Mouse (Mus musculus): Measurements from ENCODE around the gene Col1a1.

- TF ChIP-seq CTCF (IDR thresholded peaks at IDR 0.05; ENCODE audit: low read depth) (no peak), EP300 (IDR thresholded peaks at IDR 0.05; ENCODE audit: low read depth) (no peak)
Measured at GRCm38 (mm10) chr11:94968187-94968586, 32.2 kb downstream of the Col1a1 start.
